Mouse (Mus musculus): Measurements from ENCODE around the gene Blvrb. TPM values are rescaled to one million over a fixed set of nuclear protein-coding genes. Genes with fewer than 3 reads are reported as not detected.
A peak's percentile ranks its signal among the peaks of the same experiment; 100 is the strongest.

Blvrb gene
- 46.5 and 51.3 TPM in 2 replicates for polyA plus RNA-seq (2012; rRNA removed)

- DNase-seq (ENCODE audit: low spot score), result peak; percentile 85
These were observed at the start of gene Blvrb, which contains the start of gene Sptbn4 for GRCm38 (mm10) chr7:27447419-27448286. Gene Blvrb (plus strand): TSS chr7:27447978. Gene Sptbn4 (minus strand): TSS chr7:27447686.

- no peak for DNase-seq (ENCODE audit: low spot score)
These were observed 47.2 kb upstream of the Blvrb start for GRCm38 (mm10) chr7:27400545-27400944.

GRCm38 (mm10) chr7:27402675-27403074, 45.1 kb upstream of the Blvrb start:
- DNase-seq (ENCODE audit: low spot score), result peak; percentile 39

GRCm38 (mm10) chr7:27404203-27404942, 43.4 kb upstream of the Blvrb start:
- DNase-seq (ENCODE audit: low spot score), result no peak

- DNase-seq (ENCODE audit: low spot score), result no peak
These were observed 41.3 kb upstream of the Blvrb start for GRCm38 (mm10) chr7:27406481-27406880.

GRCm38 (mm10) chr7:27407816-27408215, 40.0 kb upstream of the Blvrb start:
- no peak for DNase-seq (ENCODE audit: low spot score)

GRCm38 (mm10) chr7:27408379-27409176, 39.2 kb upstream of the Blvrb start:
- DNase-seq (ENCODE audit: low spot score), result peak; percentile 69

GRCm38 (mm10) chr7:27417151-27417550, 30.6 kb upstream of the Blvrb start:
- DNase-seq (ENCODE audit: low spot score), result no peak

GRCm38 (mm10) chr7:27419101-27419500, 28.7 kb upstream of the Blvrb start:
- DNase-seq (ENCODE audit: low spot score), result no peak

- no peak for DNase-seq (ENCODE audit: low spot score)
These were observed 24.0 kb upstream of the Blvrb start for GRCm38 (mm10) chr7:27423556-27424326.

- DNase-seq (ENCODE audit: low spot score), result no peak
These were observed 20.4 kb upstream of the Blvrb start for GRCm38 (mm10) chr7:27427387-27427786.

GRCm38 (mm10) chr7:27428002-27428401, 19.8 kb upstream of the Blvrb start:
- DNase-seq (ENCODE audit: low spot score), result no peak

- DNase-seq (ENCODE audit: low spot score), result no peak
These were observed 18.6 kb upstream of the Blvrb start for GRCm38 (mm10) chr7:27429135-27429534.

GRCm38 (mm10) chr7:27433349-27433748, 14.4 kb upstream of the Blvrb start:
- no peak for DNase-seq (ENCODE audit: low spot score)

GRCm38 (mm10) chr7:27433794-27434193, 14.0 kb upstream of the Blvrb start:
- no peak for DNase-seq (ENCODE audit: low spot score)

GRCm38 (mm10) chr7:27437544-27437943, 10.2 kb upstream of the Blvrb start:
- DNase-seq (ENCODE audit: low spot score), result no peak

GRCm38 (mm10) chr7:27440014-27440413, 7.8 kb upstream of the Blvrb start:
- no peak for DNase-seq (ENCODE audit: low spot score)

GRCm38 (mm10) chr7:27446051-27446450, 1.7 kb upstream of the Blvrb start:
- DNase-seq (ENCODE audit: low spot score), result no peak

GRCm38 (mm10) chr7:27446521-27447418, 1.0 kb upstream of the Blvrb start:
- peak; percentile 29 for DNase-seq (ENCODE audit: low spot score)

Data from urinary bladder, adult 2 months (tissue).